Mouse (Mus musculus) thymus, adult 2 months (tissue): ENCODE results near the gene Arhgef28. TPM values are rescaled to one million over a fixed set of nuclear protein-coding genes. Genes with fewer than 3 reads are reported as not detected.

Experiments
- DNase-seq: peaks from one replicate; pipeline ENCODE4 v3.0.0; 2021
- H3K27ac ChIP-seq: fragments of 200-500 bp; 2 replicates; pipeline ENCODE4 v1.5.1; 2012; ENCODE audit warnings: low read length, control low read depth; ENCODE audit not compliant: control insufficient read depth, insufficient read depth
- H3K27me3 ChIP-seq: fragments of 200-500 bp; 2 replicates; pipeline ENCODE4 v1.6.1; 2012; ENCODE audit warnings: mild to moderate bottlenecking, low read length, moderate library complexity, mixed read lengths; ENCODE audit not compliant: control insufficient read depth, insufficient read depth
- H3K36me3 ChIP-seq: fragments of 200-500 bp; 2 replicates; pipeline ENCODE4 v1.6.1; 2012; ENCODE audit warnings: mild to moderate bottlenecking, low read length, moderate library complexity; ENCODE audit not compliant: control insufficient read depth, insufficient read depth
- H3K4me1 ChIP-seq: fragments of 200-500 bp; replicated peaks from 2 replicates; pipeline ENCODE4 v1.6.1; 2012; ENCODE audit warnings: low read length; ENCODE audit not compliant: control insufficient read depth, insufficient read depth
- H3K4me3 ChIP-seq: fragments of 200-500 bp; 2 replicates; pipeline ENCODE4 v1.5.1; 2012; ENCODE audit warnings: mild to moderate bottlenecking, low read length, control low read depth, moderate library complexity; ENCODE audit not compliant: control insufficient read depth, insufficient read depth
- CTCF ChIP-seq: fragments of 200-500 bp; IDR thresholded peaks from 2 replicates; pipeline ENCODE4 v1.5.1; 2012; ENCODE audit warnings: mild to moderate bottlenecking, control low read depth, low read length, moderate library complexity, borderline replicate concordance; ENCODE audit not compliant: control insufficient read depth, poor library complexity, insufficient read depth; ENCODE audit errors: extremely low read depth
- POLR2A ChIP-seq: fragments of 200-500 bp; IDR thresholded peaks from 2 replicates; pipeline ENCODE4 v1.6.1; 2012; ENCODE audit warnings: mild to moderate bottlenecking, low read length, control low read depth, moderate library complexity; ENCODE audit not compliant: control insufficient read depth, poor library complexity, insufficient read depth; ENCODE audit errors: extremely low read depth
- WGBS: fragments of 180-500 bp; shearing (Covaris S2); methylation state at CpG from one replicate; pipeline ENCODE4 v1.1.7; 2018; 5-methylcytosine and 5-hydroxymethylcytosine counted together
- polyA plus RNA-seq: library from polyadenylated mRNA; depleted of rRNA; stranded (reverse); fragments of >200 nt; gene quantifications from 2 replicates; pipeline ENCODE4 v1.2.3, GENCODE M21; 2012

Arhgef28 gene
- polyA plus RNA-seq, 1 experiment, result 2.0 TPM

DNA sequence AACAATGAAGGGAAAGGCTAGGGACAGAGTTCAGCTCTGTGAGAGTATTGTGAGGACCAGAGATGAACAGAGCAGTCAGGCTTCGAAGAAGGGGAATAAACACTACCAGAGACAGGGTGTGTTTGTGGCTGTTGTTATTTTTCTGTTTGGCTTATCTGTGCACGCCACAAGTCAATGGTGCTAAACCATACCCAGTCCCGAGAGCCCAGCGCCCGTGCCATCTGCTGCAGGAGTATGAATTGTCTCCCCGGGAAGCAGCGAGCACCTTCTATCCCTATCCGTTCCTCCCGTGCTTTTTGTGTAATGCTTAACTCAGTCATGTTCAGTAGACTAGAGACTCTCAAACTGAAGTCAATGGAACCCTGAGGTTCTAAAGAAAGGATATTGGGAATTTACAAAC is 112.8 kb downstream of the Arhgef28 start:
- WGBS, result 86% methylated on average over 9 of the region's 9 CpGs
- no peaks in the 10 kb centered on the region for H3K27me3 ChIP-seq
- DNase-seq, result no peak
- no peak overlapping the region for H3K27ac ChIP-seq
- no peaks in the 10 kb centered on the region for H3K4me1 ChIP-seq
- no peaks in the 10 kb centered on the region for H3K36me3 ChIP-seq
- no peak for TF ChIP-seq POLR2A
- no peak overlapping the region for H3K4me3 ChIP-seq

DNA sequence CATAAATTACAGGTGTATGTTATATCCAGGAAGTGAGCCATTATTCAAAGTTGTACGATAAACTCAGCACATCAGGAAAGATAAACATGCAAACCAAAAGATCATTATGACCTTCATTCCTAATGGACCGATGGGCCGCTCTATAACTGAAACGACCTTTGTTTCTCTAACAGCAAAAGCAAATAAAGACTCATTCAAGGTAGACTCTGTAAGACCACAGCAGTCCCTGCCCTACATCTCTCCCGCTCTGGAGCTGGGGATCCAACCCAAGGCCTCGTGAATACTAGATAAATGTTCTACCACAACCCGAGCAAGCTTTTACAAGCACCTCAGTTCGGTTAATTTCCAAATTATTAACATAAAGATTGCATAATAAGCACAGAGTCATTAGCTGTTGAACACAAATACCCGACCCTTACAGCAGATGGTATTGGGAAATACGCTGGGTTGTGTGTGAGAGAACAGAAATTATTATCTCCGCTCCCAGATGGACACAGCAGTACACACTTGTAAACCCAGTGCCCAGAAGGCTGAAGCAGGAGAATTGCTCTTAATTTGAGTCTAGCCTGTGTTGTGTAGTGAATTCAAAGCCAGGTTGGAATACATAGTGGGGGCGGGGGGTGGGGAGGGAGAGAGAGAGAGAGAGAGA is 113.8 kb downstream of the Arhgef28 start:
- no peak for TF ChIP-seq POLR2A
- no peak for TF ChIP-seq CTCF
- H3K36me3 ChIP-seq, result no peaks in the 10 kb centered on the region
- no peak overlapping the region for H3K27ac ChIP-seq
- H3K4me3 ChIP-seq, result no peak overlapping the region
- no peaks in the 10 kb centered on the region for H3K4me1 ChIP-seq
- no peak for DNase-seq
- no peaks in the 10 kb centered on the region for H3K27me3 ChIP-seq
- 93% methylated on average over 12 of the region's 12 CpGs for WGBS

DNA sequence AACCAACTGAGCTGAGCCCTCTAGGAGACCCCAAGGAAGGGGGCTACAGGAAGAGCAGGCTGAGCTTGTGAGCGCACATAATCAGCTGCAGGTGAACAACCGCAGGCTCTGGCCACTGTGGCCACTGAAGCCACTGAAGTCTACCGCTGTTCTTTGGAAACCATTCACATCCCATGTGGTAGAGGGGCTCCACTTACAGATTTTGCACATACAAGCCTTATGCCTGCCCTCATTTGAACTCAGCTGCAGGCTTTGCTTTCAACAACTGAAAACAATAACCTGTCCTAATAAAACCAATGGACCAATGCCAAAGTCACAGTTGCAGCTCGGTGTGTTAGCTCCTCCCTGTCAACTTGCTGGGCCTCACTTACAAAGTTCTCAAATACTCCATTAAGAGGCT is 126.6 kb downstream of the Arhgef28 start:
- whole genome bisulfite sequencing, result 86% methylated on average over 4 of the region's 4 CpGs
- Histone ChIP-seq H3K36me3 (no peaks in the 10 kb centered on the region), H3K27me3 (no peaks in the 10 kb centered on the region), H3K4me1 (no peaks in the 10 kb centered on the region), H3K4me3 (no peak overlapping the region), H3K27ac (no peak overlapping the region)
- TF ChIP-seq CTCF, result no peak
- no peak for TF ChIP-seq POLR2A
- no peak for DNase-seq

DNA sequence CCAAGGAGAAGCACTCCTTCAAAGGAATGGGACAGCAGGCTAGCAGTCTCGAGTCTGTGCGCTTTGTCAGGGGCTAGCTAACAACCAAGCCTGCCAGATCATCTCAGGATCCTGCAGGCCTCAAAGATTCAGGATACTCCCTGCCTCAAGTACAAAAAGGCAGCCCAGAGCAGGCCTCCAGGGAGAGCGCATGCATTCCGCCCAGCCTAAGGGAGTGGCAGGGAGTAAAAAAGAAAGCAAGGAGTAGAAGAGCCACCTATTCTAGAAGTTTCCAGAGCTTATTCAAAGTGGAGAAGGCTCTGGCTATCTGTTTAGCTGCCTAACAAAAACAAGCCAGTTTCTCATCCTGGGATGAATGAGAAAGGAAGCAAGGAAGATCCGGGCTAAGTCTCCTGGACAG is 128.0 kb downstream of the Arhgef28 start:
- H3K36me3 ChIP-seq, result no peaks in the 10 kb centered on the region
- H3K4me3 ChIP-seq, result no peak overlapping the region
- TF ChIP-seq POLR2A (no peak), CTCF (no peak)
- H3K27me3 ChIP-seq, result no peaks in the 10 kb centered on the region
- no peak for DNase-seq
- no peaks in the 10 kb centered on the region for H3K4me1 ChIP-seq
- no peak overlapping the region for H3K27ac ChIP-seq
- WGBS, result 89% methylated on average over 5 of the region's 5 CpGs

DNA sequence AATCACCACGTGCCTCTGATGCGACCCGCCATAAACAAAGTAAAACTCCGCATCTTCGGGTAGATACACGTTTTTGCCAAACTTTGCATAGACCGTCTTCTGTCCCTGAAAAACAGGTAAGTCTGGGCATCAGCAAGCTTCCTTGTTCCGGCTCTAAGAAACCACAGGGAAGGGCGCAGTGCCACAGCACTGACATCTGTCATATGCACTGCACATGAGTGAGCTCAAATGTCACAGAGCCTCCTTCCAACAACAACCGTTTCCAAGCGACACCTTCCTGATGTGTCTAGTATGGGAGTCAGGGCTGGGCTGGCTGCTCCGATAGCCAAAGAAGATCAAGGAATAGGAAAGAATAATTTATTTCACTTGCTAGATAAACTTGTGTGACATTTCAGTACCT is 129.0 kb downstream of the Arhgef28 start:
- DNase-seq, result no peak
- Histone ChIP-seq H3K4me3 (no peak overlapping the region), H3K4me1 (no peaks in the 10 kb centered on the region), H3K27ac (no peak overlapping the region), H3K27me3 (no peaks in the 10 kb centered on the region), H3K36me3 (no peaks in the 10 kb centered on the region)
- WGBS, result 95% methylated on average over 12 of the region's 12 CpGs
- TF ChIP-seq CTCF, result no peak
- TF ChIP-seq POLR2A, result no peak

DNA sequence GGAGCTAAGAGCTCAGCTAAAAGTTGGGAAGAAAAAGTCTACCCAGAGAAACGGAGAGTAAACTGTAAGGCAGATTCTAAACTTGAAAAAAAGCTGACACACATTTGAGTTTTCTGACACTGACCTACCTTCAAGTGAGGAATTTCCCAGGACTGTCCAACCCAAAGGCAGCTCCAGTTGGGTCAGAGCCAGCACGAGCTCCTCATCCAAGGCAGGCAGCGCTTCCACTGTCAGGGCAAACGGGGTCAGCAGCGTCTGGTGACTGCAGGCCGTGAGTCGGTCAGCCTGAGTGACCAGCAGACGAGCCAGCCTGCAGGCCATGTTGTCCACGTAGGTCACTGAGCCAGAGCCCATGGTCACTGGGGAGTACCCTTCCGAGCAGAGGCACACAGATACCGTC is 131.4 kb downstream of the Arhgef28 start:
- WGBS, result 94% methylated on average over 11 of the region's 11 CpGs
- Histone ChIP-seq H3K27ac (no peak overlapping the region; the same call in 1 of the 2 replicates), H3K4me3 (no peak overlapping the region), H3K4me1 (no peaks in the 10 kb centered on the region), H3K27me3 (no peaks in the 10 kb centered on the region), H3K36me3 (no peaks in the 10 kb centered on the region)
- DNase-seq, result no peak
- TF ChIP-seq CTCF (no peak), POLR2A (no peak)

- H3K27ac ChIP-seq, result no peak overlapping the region
- 92% methylated on average over 4 of the region's 4 CpGs for WGBS
- H3K36me3 ChIP-seq, result no peaks in the 10 kb centered on the region
- no peaks in the 10 kb centered on the region for H3K27me3 ChIP-seq
- DNase-seq, result no peak
- H3K4me1 ChIP-seq, result no peaks in the 10 kb centered on the region
- TF ChIP-seq POLR2A (no peak), CTCF (no peak)
- H3K4me3 ChIP-seq, result no peak overlapping the region
Observed at GRCm38 (mm10) chr13:98073190-98073589, 133.0 kb downstream of the Arhgef28 start.

DNA sequence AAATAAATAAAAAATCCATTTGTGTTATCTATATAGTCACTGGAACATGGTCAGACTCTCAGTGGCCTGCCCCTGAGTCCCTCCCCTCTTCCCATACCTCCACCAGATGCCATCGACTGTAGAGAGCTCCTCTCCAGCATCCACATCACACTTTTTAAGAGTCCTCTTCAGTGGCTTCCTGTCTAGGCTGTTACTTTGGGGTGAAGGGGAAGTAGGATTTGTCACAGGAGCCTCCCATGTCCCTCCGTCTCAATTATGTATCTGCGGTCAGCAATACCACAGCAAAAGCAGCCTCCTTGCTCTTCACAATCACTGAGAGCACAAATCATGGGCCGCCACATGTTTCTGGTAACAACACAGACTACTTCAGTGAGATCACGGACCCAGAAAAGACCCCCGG is 135.8 kb downstream of the Arhgef28 start:
- Histone ChIP-seq H3K27ac (no peak overlapping the region), H3K4me3 (no peak overlapping the region), H3K4me1 (no peaks in the 10 kb centered on the region), H3K36me3 (no peaks in the 10 kb centered on the region), H3K27me3 (no peaks in the 10 kb centered on the region)
- WGBS, result 56% methylated on average over 6 of the region's 6 CpGs
- TF ChIP-seq POLR2A, result no peak
- no peak for TF ChIP-seq CTCF
- DNase-seq, result no peak
